Mouse (Mus musculus): ENCODE results near the gene Ofcc1. TPM values are rescaled to one million over a fixed set of nuclear protein-coding genes. Genes with fewer than 3 reads are reported as not detected.

The Ofcc1 gene
- polyA plus RNA-seq, 2 experiments, result not detected

GRCm38 (mm10) chr13:40074850-40075416 is 286.3 kb downstream of the Ofcc1 start:
- H3K4me2 ChIP-seq (ENCODE audit: low read depth), result no peak overlapping the region

DNA sequence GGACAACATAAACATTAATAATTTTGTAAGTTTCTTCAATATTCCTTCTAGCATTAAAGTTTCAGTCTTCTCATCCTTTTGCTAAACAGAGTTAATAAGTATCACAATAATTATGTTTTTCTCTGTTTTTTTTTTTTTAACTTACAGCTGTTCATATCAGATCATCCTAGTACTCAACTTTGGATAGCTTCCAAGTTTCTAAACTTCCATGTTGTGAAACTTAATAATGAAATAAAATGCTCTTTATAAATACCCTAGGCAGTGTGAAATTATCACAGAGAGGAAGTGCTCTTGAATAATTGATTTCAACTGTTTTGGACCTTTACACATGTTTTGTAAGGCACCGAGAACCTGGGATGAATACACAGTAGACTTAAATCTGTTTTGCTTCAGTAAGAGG is 291.2 kb downstream of the Ofcc1 start:
- no peak for DNase-seq (ENCODE audit: low read depth in 3 of 3, low spot score in 3 of 3)
- Histone ChIP-seq H3K4me3 (ENCODE audit: insufficient read depth in 1 of 2, low read depth in 2 of 2, low read length in 2 of 2) (no peak overlapping the region), H3K9ac (replicated peaks) (no peak overlapping the region), H3K27me3 (ENCODE audit: control insufficient read depth, insufficient read depth, low read length) (no peaks in the 10 kb centered on the region), H3K4me1 (replicated peaks; ENCODE audit: control insufficient read depth in 2 of 2, insufficient read depth in 2 of 2, low read length in 1 of 2) (no peaks in the 10 kb centered on the region), H3K27ac (no peak overlapping the region), H3K9me3 (ENCODE audit: control insufficient read depth, low read length) (no peaks in the 10 kb centered on the region), H3K4me2 (ENCODE audit: low read depth) (no peak overlapping the region), H3K36me3 (replicated peaks; ENCODE audit: control insufficient read depth, insufficient read depth, low read depth) (no peaks in the 10 kb centered on the region)
- no peak for TF ChIP-seq EP300 (IDR thresholded peaks at IDR 0.05; ENCODE audit: low read depth)
- no peak for TF ChIP-seq CTCF (IDR thresholded peaks at IDR 0.05; ENCODE audit: low read depth)
- no peak for ATAC-seq (ENCODE audit: insufficient read depth)
- WGBS (ENCODE audit: insufficient replicate concordance), result 69% methylated on average over 1 of the region's 1 CpGs

More at GRCm38 (mm10) chr13:40074850-40075416, 286.3 kb downstream of the Ofcc1 start:
- H3K27me3 ChIP-seq (ENCODE audit: control insufficient read depth, insufficient read depth, low read length), result no peaks in the 10 kb centered on the region
- no peaks in the 10 kb centered on the region for H3K9me3 ChIP-seq (ENCODE audit: control insufficient read depth, low read length)
- ATAC-seq (ENCODE audit: insufficient read depth) (no peak), DNase-seq (ENCODE audit: low read depth in 3 of 3, low spot score in 3 of 3) (no peak)
- TF ChIP-seq EP300 (IDR thresholded peaks at IDR 0.05; ENCODE audit: low read depth), result no peak
- no peak overlapping the region for H3K9ac ChIP-seq (replicated peaks)
- no peak overlapping the region for H3K4me3 ChIP-seq (ENCODE audit: insufficient read depth in 1 of 2, low read depth in 2 of 2, low read length in 2 of 2)
- H3K27ac ChIP-seq, result no peak overlapping the region
- no peaks in the 10 kb centered on the region for H3K4me1 ChIP-seq (replicated peaks; ENCODE audit: control insufficient read depth in 2 of 2, insufficient read depth in 2 of 2, low read length in 1 of 2)
- 42% methylated on average over 3 of the region's 3 CpGs for WGBS (ENCODE audit: insufficient replicate concordance)
- no peaks in the 10 kb centered on the region for H3K36me3 ChIP-seq (replicated peaks; ENCODE audit: control insufficient read depth, insufficient read depth, low read depth)

- DNase-seq (ENCODE audit: low read depth in 3 of 3, low spot score in 3 of 3), result no peak
- H3K4me2 ChIP-seq (ENCODE audit: low read depth), result no peak overlapping the region
- no peak for ATAC-seq (ENCODE audit: insufficient read depth)
- TF ChIP-seq EP300 (IDR thresholded peaks at IDR 0.05; ENCODE audit: low read depth), result no peak
- no peaks in the 10 kb centered on the region for H3K27me3 ChIP-seq (ENCODE audit: control insufficient read depth, insufficient read depth, low read length)
- H3K4me1 ChIP-seq (replicated peaks; ENCODE audit: control insufficient read depth in 2 of 2, insufficient read depth in 2 of 2, low read length in 1 of 2), result no peaks in the 10 kb centered on the region
- H3K9me3 ChIP-seq (ENCODE audit: control insufficient read depth, low read length), result no peaks in the 10 kb centered on the region
- no peaks in the 10 kb centered on the region for H3K36me3 ChIP-seq (replicated peaks; ENCODE audit: control insufficient read depth, insufficient read depth, low read depth)
- no peak overlapping the region for H3K27ac ChIP-seq
- no peak overlapping the region for H3K4me3 ChIP-seq (ENCODE audit: insufficient read depth in 1 of 2, low read depth in 2 of 2, low read length in 2 of 2)
- 69% methylated on average over 5 of the region's 5 CpGs for WGBS (ENCODE audit: insufficient replicate concordance)
- no peak overlapping the region for H3K9ac ChIP-seq (replicated peaks)
Measured at GRCm38 (mm10) chr13:40061281-40061680, 300.0 kb downstream of the Ofcc1 start.

GRCm38 (mm10) chr13:40037881-40038280 is 323.4 kb downstream of the Ofcc1 start:
- H3K4me2 ChIP-seq (ENCODE audit: low read depth), result no peak overlapping the region
- no peak for TF ChIP-seq CTCF (IDR thresholded peaks at IDR 0.05; ENCODE audit: low read depth)
- no peak for TF ChIP-seq EP300 (IDR thresholded peaks at IDR 0.05; ENCODE audit: low read depth)

GRCm38 (mm10) chr13:40036981-40037765 is 324.1 kb downstream of the Ofcc1 start:
- Histone ChIP-seq H3K36me3 (replicated peaks; ENCODE audit: control insufficient read depth, insufficient read depth, low read depth) (no peaks in the 10 kb centered on the region), H3K4me1 (replicated peaks; ENCODE audit: control insufficient read depth in 2 of 2, insufficient read depth in 2 of 2, low read length in 1 of 2) (no peaks in the 10 kb centered on the region), H3K9me3 (ENCODE audit: control insufficient read depth, low read length) (no peaks in the 10 kb centered on the region), H3K27me3 (ENCODE audit: control insufficient read depth, insufficient read depth, low read length) (no peaks in the 10 kb centered on the region), H3K4me3 (ENCODE audit: insufficient read depth in 1 of 2, low read depth in 2 of 2, low read length in 2 of 2) (no peak overlapping the region), H3K9ac (replicated peaks) (no peak overlapping the region), H3K4me2 (ENCODE audit: low read depth) (no peak overlapping the region), H3K27ac (no peak overlapping the region)
- no peak for DNase-seq (ENCODE audit: low read depth in 3 of 3, low spot score in 3 of 3)
- 62% methylated on average over 17 of the region's 17 CpGs for WGBS (ENCODE audit: insufficient replicate concordance)
- ATAC-seq (ENCODE audit: insufficient read depth), result no peak
- no peak for TF ChIP-seq CTCF (IDR thresholded peaks at IDR 0.05; ENCODE audit: low read depth)
- TF ChIP-seq EP300 (IDR thresholded peaks at IDR 0.05; ENCODE audit: low read depth), result no peak

More at GRCm38 (mm10) chr13:40037881-40038280, 323.4 kb downstream of the Ofcc1 start:
- no peak overlapping the region for H3K9ac ChIP-seq (replicated peaks)
- no peaks in the 10 kb centered on the region for H3K9me3 ChIP-seq (ENCODE audit: control insufficient read depth, low read length)
- H3K4me1 ChIP-seq (replicated peaks; ENCODE audit: control insufficient read depth in 2 of 2, insufficient read depth in 2 of 2, low read length in 1 of 2), result no peaks in the 10 kb centered on the region
- H3K27ac ChIP-seq, result no peak overlapping the region
- no peak for ATAC-seq (ENCODE audit: insufficient read depth)
- H3K27me3 ChIP-seq (ENCODE audit: control insufficient read depth, insufficient read depth, low read length), result no peaks in the 10 kb centered on the region
- WGBS (ENCODE audit: insufficient replicate concordance), result 57% methylated on average over 2 of the region's 2 CpGs
- no peak for DNase-seq (ENCODE audit: low read depth in 3 of 3, low spot score in 3 of 3)
- no peak overlapping the region for H3K4me3 ChIP-seq (ENCODE audit: insufficient read depth in 1 of 2, low read depth in 2 of 2, low read length in 2 of 2)
- H3K36me3 ChIP-seq (replicated peaks; ENCODE audit: control insufficient read depth, insufficient read depth, low read depth), result no peaks in the 10 kb centered on the region
